Mouse (Mus musculus): ENCODE results near the gene Csnk1g2.

DNA sequence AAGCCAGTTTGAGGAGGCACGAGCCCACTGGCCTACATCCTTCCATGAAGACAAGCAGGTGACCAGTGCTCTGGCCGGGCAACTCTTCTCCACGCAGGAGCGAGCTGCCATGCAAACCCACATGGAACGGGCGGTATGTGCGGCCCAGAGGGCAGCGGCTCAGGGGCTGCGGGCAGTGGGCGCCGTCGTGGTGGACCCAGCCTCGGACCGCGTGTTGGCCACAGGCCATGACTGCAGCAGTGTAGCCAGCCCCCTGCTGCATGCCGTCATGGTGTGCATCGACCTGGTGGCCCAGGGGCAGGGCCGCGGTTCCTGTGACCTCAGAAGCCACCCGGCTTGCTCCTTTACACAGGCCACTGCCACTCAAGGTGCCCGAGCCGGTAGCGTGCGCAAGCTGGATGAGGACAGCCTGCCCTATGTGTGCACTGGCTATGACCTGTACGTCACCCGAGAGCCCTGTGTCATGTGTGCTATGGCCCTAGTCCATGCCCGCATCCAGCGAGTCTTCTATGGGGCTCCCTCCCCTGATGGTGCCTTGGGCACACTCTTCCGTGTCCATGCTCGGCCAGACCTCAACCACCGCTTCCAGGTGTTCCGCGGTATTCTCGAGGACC, 15.8 kb upstream of the Csnk1g2 start:
- no peak for TF ChIP-seq USF1 (IDR thresholded peaks at IDR 0.05; ENCODE audit: low read depth)
- TF ChIP-seq POLR2A (IDR thresholded peaks at IDR 0.05; ENCODE audit: insufficient read length, low read depth), result no peak
- TF ChIP-seq REST (IDR thresholded peaks at IDR 0.05; ENCODE audit: insufficient read depth, insufficient read length), result no peak
- no peak for TF ChIP-seq CEBPB (IDR thresholded peaks at IDR 0.05; ENCODE audit: insufficient read depth, poor library complexity, severe bottlenecking)
- no peak for TF ChIP-seq POLR2AphosphoS2 (IDR thresholded peaks at IDR 0.05; ENCODE audit: insufficient read length, low read depth)
- TF ChIP-seq E2F4 (IDR thresholded peaks at IDR 0.05; ENCODE audit: insufficient read depth), result no peak

Measured in myocyte (in vitro differentiated cells).